Mouse (Mus musculus) forebrain, embryonic 14.5 days (tissue): ENCODE measurements at regions not wholly inside any gene's neighbourhood (a gene's known extent, or its start where the extent isn't known, plus 50 kb on each side); places are given as distances from the start of the nearest gene placed in this dataset.

ENCODE experiments used
- ATAC-seq: fragments of 200-750 bp; cut with Nextera tagmentation; 2 replicates; pipeline ENCODE4 v1.8.0; 2017; ENCODE audit warnings: mild to moderate bottlenecking, moderate library complexity
- DNase-seq: peaks from one replicate; pipeline ENCODE4 v3.0.0-alpha.2; 2015; ENCODE audit warnings: low spot score
- H3K27ac ChIP-seq: fragments of 300-500 bp; sonication (generic); 2 replicates; pipeline ENCODE4 v1.5.1; 2014; ENCODE audit warnings: low read depth, mild to moderate bottlenecking, control low read depth, low read length, moderate library complexity
- H3K27me3 ChIP-seq: fragments of 300-500 bp; sonication (generic); replicated peaks from 2 replicates; pipeline ENCODE4 v1.6.1; 2014; ENCODE audit warnings: low read length, control low read depth, mixed read lengths; ENCODE audit not compliant: control insufficient read depth, insufficient read depth
- H3K36me3 ChIP-seq: fragments of 300-500 bp; sonication (generic); 2 replicates; pipeline ENCODE4 v1.6.1; 2014; ENCODE audit warnings: low read length, control low read depth; ENCODE audit not compliant: control insufficient read depth, insufficient read depth
- H3K4me1 ChIP-seq: fragments of 300-500 bp; sonication (generic); 2 replicates; pipeline ENCODE4 v1.6.1; 2014; ENCODE audit warnings: antibody characterized with exemption, low read length, control low read depth; ENCODE audit not compliant: control insufficient read depth, insufficient read depth
- H3K4me2 ChIP-seq: fragments of 300-500 bp; sonication (generic); 2 replicates; pipeline ENCODE4 v1.6.1; 2014; ENCODE audit warnings: mild to moderate bottlenecking, control low read depth, low read length
- H3K4me3 ChIP-seq: fragments of 300-500 bp; sonication (generic); 2 replicates; pipeline ENCODE4 v1.5.1; 2014; ENCODE audit warnings: low read depth, low read length, control low read depth
- H3K9ac ChIP-seq: fragments of 300-500 bp; sonication (generic); 2 replicates; pipeline ENCODE4 v1.6.1; 2014; ENCODE audit warnings: mild to moderate bottlenecking, low read length, control low read depth, moderate library complexity
- H3K9me3 ChIP-seq: fragments of 300-500 bp; sonication (generic); replicated peaks from 2 replicates; pipeline ENCODE4 v1.6.1; 2016; ENCODE audit warnings: low read length, control low read depth, mixed read lengths; ENCODE audit not compliant: control insufficient read depth
- WGBS: fragments of 180-500 bp; shearing (Covaris S2); extraction: QIAGEN DNeasy Blood & Tissue Kit; methylation state at CpG from one replicate; pipeline ENCODE4 v1.1.7; 2014; 5-methylcytosine and 5-hydroxymethylcytosine counted together

GRCm38 (mm10) chr8:116384418-116385089 is 120.2 kb upstream of the Dynlrb2 start:
- Histone ChIP-seq H3K27ac (0 out of 2 replicates have a peak overlapping the region, but pooled peaks have one; percentile 55), H3K27me3 (0 out of 2 replicates have a peak, but pooled peaks cover 11% of the 10 kb centered on the region), H3K4me2 (peak overlapping the region; percentile 38), H3K9ac (no peak overlapping the region; the same call in 1 of the 2 replicates), H3K4me1 (peaks cover 10% of the 10 kb centered on the region), H3K36me3 (no peaks in the 10 kb centered on the region), H3K9me3 (0 out of 2 replicates have a peak, but pooled peaks cover 3% of the 10 kb centered on the region), H3K4me3 (0 out of 2 replicates have a peak overlapping the region, but pooled peaks have one; percentile 5)
- WGBS = 18% methylated on average over 15 of the region's 15 CpGs
- ATAC-seq (peak; percentile 82), DNase-seq (peak; percentile 85)

GRCm38 (mm10) chr8:116383495-116384417 is 121.0 kb upstream of the Dynlrb2 start:
- 43% methylated on average over 13 of the region's 14 CpGs for WGBS

GRCm38 (mm10) chr8:116383036-116383435 is 121.7 kb upstream of the Dynlrb2 start:
- H3K4me1 ChIP-seq = peaks cover 10% of the 10 kb centered on the region
- 0 out of 2 replicates have a peak, but pooled peaks cover 3% of the 10 kb centered on the region for H3K9me3 ChIP-seq
- 0 out of 2 replicates have a peak, but pooled peaks cover 11% of the 10 kb centered on the region for H3K27me3 ChIP-seq
- H3K4me3 ChIP-seq = no peak overlapping the region
- no peak overlapping the region for H3K9ac ChIP-seq
- WGBS = 82% methylated on average over 8 of the region's 8 CpGs
- no peak overlapping the region for H3K4me2 ChIP-seq
- H3K27ac ChIP-seq = no peak overlapping the region
- ATAC-seq = no peak
- H3K36me3 ChIP-seq = no peaks in the 10 kb centered on the region
- no peak for DNase-seq

More at GRCm38 (mm10) chr8:116383495-116384417, 121.0 kb upstream of the Dynlrb2 start:
- DNase-seq (no peak), ATAC-seq (peak; percentile 55)
- no peaks in the 10 kb centered on the region for H3K36me3 ChIP-seq
- H3K9ac ChIP-seq = no peak overlapping the region
- peak overlapping the region; percentile 55; the same call in 1 of the 2 replicates for H3K27ac ChIP-seq
- 0 out of 2 replicates have a peak, but pooled peaks cover 11% of the 10 kb centered on the region for H3K27me3 ChIP-seq
- H3K4me3 ChIP-seq = no peak overlapping the region
- 0 out of 2 replicates have a peak, but pooled peaks cover 3% of the 10 kb centered on the region for H3K9me3 ChIP-seq
- peak overlapping the region; percentile 38; the same call in 1 of the 2 replicates for H3K4me2 ChIP-seq
- H3K4me1 ChIP-seq = peaks cover 10% of the 10 kb centered on the region

DNA sequence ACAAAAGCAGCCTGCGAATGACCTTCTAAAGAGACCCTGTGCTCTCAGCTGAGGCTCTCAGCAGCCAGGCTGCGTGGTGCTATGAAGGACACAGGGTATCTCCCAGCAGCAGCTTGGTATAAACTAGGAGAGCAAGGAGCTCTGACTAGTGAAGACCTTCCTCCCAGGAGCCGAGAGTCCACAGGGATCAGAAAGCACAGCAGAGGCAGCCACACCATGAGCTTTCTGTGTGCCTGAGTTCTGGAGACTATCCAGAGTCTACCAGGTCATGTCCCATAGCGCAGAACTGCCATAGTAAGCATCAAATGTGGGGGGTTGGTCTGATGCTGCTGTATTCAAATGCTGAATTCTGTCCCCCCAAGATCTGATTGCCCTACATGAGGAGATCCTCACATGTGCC is 124.2 kb upstream of the Dynlrb2 start:
- Histone ChIP-seq H3K9ac (no peak overlapping the region), H3K27ac (no peak overlapping the region), H3K4me2 (no peak overlapping the region), H3K36me3 (no peaks in the 10 kb centered on the region), H3K4me3 (no peak overlapping the region), H3K27me3 (no peaks in the 10 kb centered on the region), H3K9me3 (0 out of 2 replicates have a peak, but pooled peaks cover 3% of the 10 kb centered on the region), H3K4me1 (peaks cover 8% of the 10 kb centered on the region)
- no peak for ATAC-seq
- 95% methylated on average over 4 of the region's 4 CpGs for WGBS
- DNase-seq = no peak

DNA sequence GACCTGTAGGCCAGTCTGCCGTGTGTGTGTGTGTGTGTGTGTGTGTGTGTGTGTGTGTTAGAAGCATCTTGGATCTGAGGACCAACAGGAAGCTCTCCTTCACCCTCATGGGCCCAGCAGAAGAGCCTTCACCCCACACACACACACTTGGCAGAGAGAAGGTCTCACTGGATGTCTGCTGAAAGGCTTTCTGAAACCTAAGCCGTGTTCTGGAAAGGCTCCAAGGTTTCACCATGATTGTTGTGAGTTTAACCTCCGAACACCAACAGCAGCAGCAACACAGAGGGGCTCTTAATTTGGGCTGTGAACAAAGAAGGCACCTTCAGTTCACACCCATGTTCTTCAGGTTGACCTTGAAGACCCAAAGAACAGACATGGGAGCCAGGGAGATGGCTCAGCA is 124.9 kb upstream of the Dynlrb2 start:
- 39% methylated on average over 3 of the region's 3 CpGs for WGBS
- DNase-seq = peak; percentile 37
- ATAC-seq = no peak

GRCm38 (mm10) chr8:116375758-116376157 is 129.0 kb upstream of the Dynlrb2 start:
- Histone ChIP-seq H3K4me3 (no peak overlapping the region), H3K27ac (no peak overlapping the region), H3K9ac (no peak overlapping the region), H3K4me2 (no peak overlapping the region), H3K27me3 (no peaks in the 10 kb centered on the region), H3K9me3 (no peaks in the 10 kb centered on the region), H3K36me3 (no peaks in the 10 kb centered on the region), H3K4me1 (peaks cover 2% of the 10 kb centered on the region; the same call in 1 of the 2 replicates)
- ATAC-seq (no peak), DNase-seq (no peak)
- WGBS = 89% methylated on average over 5 of the region's 5 CpGs

More for the DNA sequence above, 124.9 kb upstream of the Dynlrb2 start:
- Histone ChIP-seq H3K9me3 (0 out of 2 replicates have a peak, but pooled peaks cover 3% of the 10 kb centered on the region), H3K4me2 (no peak overlapping the region), H3K36me3 (no peaks in the 10 kb centered on the region), H3K27ac (no peak overlapping the region), H3K4me3 (no peak overlapping the region), H3K4me1 (0 out of 2 replicates have a peak, but pooled peaks cover 5% of the 10 kb centered on the region), H3K27me3 (no peaks in the 10 kb centered on the region), H3K9ac (no peak overlapping the region)

DNA sequence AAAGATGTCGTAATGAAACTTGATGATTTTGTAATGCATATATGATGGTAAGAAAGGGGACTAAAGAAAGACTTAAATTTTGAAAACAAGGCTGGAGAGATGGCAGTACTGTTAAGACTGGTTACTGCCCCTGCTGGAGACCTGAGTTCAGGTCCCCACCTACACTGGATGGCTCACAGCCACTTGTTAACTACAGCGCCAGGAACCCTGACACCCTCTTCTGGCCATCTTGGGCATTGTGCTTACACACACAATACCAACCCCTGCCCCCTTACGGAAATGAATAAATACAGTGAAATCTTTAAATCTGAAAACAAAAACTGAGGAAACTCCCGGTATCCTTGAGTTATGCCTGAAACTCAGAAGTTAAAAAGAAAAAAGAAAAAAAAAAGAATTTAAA is 131.7 kb upstream of the Dynlrb2 start:
- Histone ChIP-seq H3K9ac (no peak overlapping the region), H3K4me3 (no peak overlapping the region), H3K27me3 (no peaks in the 10 kb centered on the region), H3K4me1 (no peaks in the 10 kb centered on the region; the same call in 1 of the 2 replicates), H3K9me3 (no peaks in the 10 kb centered on the region), H3K27ac (no peak overlapping the region), H3K4me2 (no peak overlapping the region), H3K36me3 (no peaks in the 10 kb centered on the region)
- 78% methylated on average over 4 of the region's 4 CpGs for WGBS
- DNase-seq (no peak), ATAC-seq (no peak; the same call in 1 of the 2 replicates)

GRCm38 (mm10) chr8:116372574-116372973 is 132.2 kb upstream of the Dynlrb2 start:
- no peaks in the 10 kb centered on the region for H3K9me3 ChIP-seq
- 23% methylated on average over 3 of the region's 3 CpGs for WGBS
- peaks cover 2% of the 10 kb centered on the region for H3K4me1 ChIP-seq
- H3K27me3 ChIP-seq = no peaks in the 10 kb centered on the region
- no peak overlapping the region for H3K4me2 ChIP-seq
- no peak overlapping the region for H3K27ac ChIP-seq
- no peak overlapping the region for H3K9ac ChIP-seq
- H3K4me3 ChIP-seq = no peak overlapping the region
- H3K36me3 ChIP-seq = no peaks in the 10 kb centered on the region
- ATAC-seq = peak; percentile 84
- peak; percentile 86 for DNase-seq
